Mouse (Mus musculus) limb, embryonic 10.5 days (tissue): Measurements from ENCODE around the gene Cckbr. TPM values are rescaled to one million over a fixed set of nuclear protein-coding genes. Genes with fewer than 3 reads are reported as not detected.
A peak's percentile ranks its signal among the peaks of the same experiment; 100 is the strongest.

ENCODE experiments used
- DNase-seq: peaks from one replicate; pipeline ENCODE4 v3.0.0-alpha.2; 2017; ENCODE audit warnings: low spot score
- H3K27ac ChIP-seq: fragments of 300-500 bp; sonication (generic); 2 replicates; pipeline ENCODE4 v1.5.1; 2016; ENCODE audit warnings: mild to moderate bottlenecking
- H3K27me3 ChIP-seq: fragments of 300-500 bp; sonication (generic); 2 replicates; pipeline ENCODE4 v1.6.1; 2016; ENCODE audit warnings: low read depth, mild to moderate bottlenecking; ENCODE audit not compliant: poor library complexity, severe bottlenecking
- H3K36me3 ChIP-seq: fragments of 300-500 bp; sonication (generic); 2 replicates; pipeline ENCODE4 v1.6.1; 2016; ENCODE audit warnings: mild to moderate bottlenecking, moderate library complexity
- H3K4me1 ChIP-seq: fragments of 300-500 bp; sonication (generic); 2 replicates; pipeline ENCODE4 v1.6.1; 2016
- H3K4me3 ChIP-seq: fragments of 300-500 bp; sonication (generic); 2 replicates; pipeline ENCODE4 v1.5.1; 2016; ENCODE audit warnings: mild to moderate bottlenecking, moderate library complexity
- H3K9me3 ChIP-seq: fragments of 300-500 bp; sonication (generic); replicated peaks from 2 replicates; pipeline ENCODE4 v1.6.1; 2016; ENCODE audit warnings: mild to moderate bottlenecking
- WGBS: fragments of 180-500 bp; shearing (Covaris S2); methylation state at CpG from one replicate; pipeline ENCODE4 v1.1.7; 2016; 5-methylcytosine and 5-hydroxymethylcytosine counted together
- polyA plus RNA-seq: library from polyadenylated mRNA; unstranded; fragments of >200 nt; fragmentation: Nextera tagmentation; extraction: Ambion mirVana; gene quantifications from 2 replicates; pipeline ENCODE4 v1.2.1, GENCODE M21; 2016

The Cckbr gene
- 0.05 TPM in 2 replicates for polyA plus RNA-seq

- 1% methylated on average over 31 of the region's 31 CpGs for WGBS
- Histone ChIP-seq H3K4me3 (peak within 1 kb of the TSS; percentile 50), H3K27ac (no peak within 1 kb of the TSS; the same call in 1 of the 2 replicates), H3K36me3 (no peaks in the 10 kb centered on the region), H3K9me3 (no peaks in the 10 kb centered on the region), H3K27me3 (peaks cover 56% of the 10 kb centered on the region), H3K4me1 (peaks cover 11% of the 10 kb centered on the region; the same call in 1 of the 2 replicates)
- peak; percentile 51 for DNase-seq
Observed at GRCm38 (mm10) chr7:105425424-105426043, at the start of gene Cckbr. Gene Cckbr, plus strand, starts transcription at chr7:105425731.

GRCm38 (mm10) chr7:105380329-105380728 is 45.2 kb upstream of the Cckbr start:
- Histone ChIP-seq H3K9me3 (no peaks in the 10 kb centered on the region), H3K4me1 (no peaks in the 10 kb centered on the region), H3K36me3 (peaks cover 87% of the 10 kb centered on the region), H3K27ac (no peak overlapping the region), H3K27me3 (no peaks in the 10 kb centered on the region), H3K4me3 (no peak overlapping the region)
- WGBS: 97% methylated on average over 3 of the region's 3 CpGs
- no peak for DNase-seq

GRCm38 (mm10) chr7:105387696-105388095 is 37.8 kb upstream of the Cckbr start:
- no peaks in the 10 kb centered on the region for H3K9me3 ChIP-seq
- peaks cover 83% of the 10 kb centered on the region for H3K36me3 ChIP-seq
- H3K27me3 ChIP-seq: no peaks in the 10 kb centered on the region
- DNase-seq: no peak
- H3K27ac ChIP-seq: no peak overlapping the region
- 99% methylated on average over 2 of the region's 2 CpGs for WGBS
- no peaks in the 10 kb centered on the region for H3K4me1 ChIP-seq
- no peak overlapping the region for H3K4me3 ChIP-seq

- H3K27ac ChIP-seq: no peak overlapping the region
- H3K27me3 ChIP-seq: no peaks in the 10 kb centered on the region
- no peak for DNase-seq
- H3K4me3 ChIP-seq: no peak overlapping the region
- peaks cover 64% of the 10 kb centered on the region for H3K36me3 ChIP-seq
- no peaks in the 10 kb centered on the region for H3K9me3 ChIP-seq
- WGBS: 94% methylated on average over 2 of the region's 2 CpGs
- H3K4me1 ChIP-seq: no peaks in the 10 kb centered on the region
Observed at GRCm38 (mm10) chr7:105390236-105390635, 35.3 kb upstream of the Cckbr start.

- no peak for DNase-seq
- Histone ChIP-seq H3K9me3 (no peaks in the 10 kb centered on the region), H3K4me1 (no peaks in the 10 kb centered on the region), H3K27ac (no peak overlapping the region), H3K27me3 (no peaks in the 10 kb centered on the region), H3K4me3 (no peak overlapping the region), H3K36me3 (peaks cover 27% of the 10 kb centered on the region)
- 89% methylated on average over 1 of the region's 1 CpGs for WGBS
Observed at GRCm38 (mm10) chr7:105394606-105395005, 30.9 kb upstream of the Cckbr start.

GRCm38 (mm10) chr7:105395131-105395820 is 30.3 kb upstream of the Cckbr start:
- H3K9me3 ChIP-seq: no peaks in the 10 kb centered on the region
- H3K27me3 ChIP-seq: no peaks in the 10 kb centered on the region
- no peak overlapping the region for H3K4me3 ChIP-seq
- H3K4me1 ChIP-seq: no peaks in the 10 kb centered on the region
- DNase-seq: no peak
- peaks cover 20% of the 10 kb centered on the region; the same call in 1 of the 2 replicates for H3K36me3 ChIP-seq
- no peak overlapping the region for H3K27ac ChIP-seq

GRCm38 (mm10) chr7:105396126-105396525 is 29.4 kb upstream of the Cckbr start:
- Histone ChIP-seq H3K4me1 (0 out of 2 replicates have a peak, but pooled peaks cover 6% of the 10 kb centered on the region), H3K9me3 (no peaks in the 10 kb centered on the region), H3K27me3 (no peaks in the 10 kb centered on the region), H3K27ac (no peak overlapping the region), H3K4me3 (no peak overlapping the region), H3K36me3 (peaks cover 20% of the 10 kb centered on the region; the same call in 1 of the 2 replicates)
- no peak for DNase-seq

- WGBS: 2% methylated on average over 25 of the region's 25 CpGs
- H3K9me3 ChIP-seq: no peaks in the 10 kb centered on the region
- peak overlapping the region; percentile 91 for H3K27ac ChIP-seq
- DNase-seq: no peak
- H3K36me3 ChIP-seq: peaks cover 10% of the 10 kb centered on the region; the same call in 1 of the 2 replicates
- H3K27me3 ChIP-seq: no peaks in the 10 kb centered on the region
- H3K4me1 ChIP-seq: 0 out of 2 replicates have a peak, but pooled peaks cover 6% of the 10 kb centered on the region
- H3K4me3 ChIP-seq: peak overlapping the region; percentile 93
Observed at GRCm38 (mm10) chr7:105399058-105399934, 26.2 kb upstream of the Cckbr start.

GRCm38 (mm10) chr7:105399935-105400624 is 25.5 kb upstream of the Cckbr start, which contains the start of gene Fam160a2:
Gene Fam160a2, minus strand, starts transcription at chr7:105400054.
- Histone ChIP-seq H3K27me3 (no peaks in the 10 kb centered on the region), H3K4me3 (peak within 1 kb of the TSS; percentile 93), H3K4me1 (0 out of 2 replicates have a peak, but pooled peaks cover 6% of the 10 kb centered on the region), H3K9me3 (no peaks in the 10 kb centered on the region), H3K27ac (peak within 1 kb of the TSS; percentile 91), H3K36me3 (peaks cover 6% of the 10 kb centered on the region; the same call in 1 of the 2 replicates)
- under 1% methylated on average over 55 of the region's 55 CpGs for WGBS
- DNase-seq: peak; percentile 97

GRCm38 (mm10) chr7:105404268-105404667 is 21.3 kb upstream of the Cckbr start, which contains the start of gene Cnga4:
Gene Cnga4, plus strand, starts transcription at chr7:105404568.
- no peaks in the 10 kb centered on the region for H3K36me3 ChIP-seq
- WGBS: 64% methylated on average over 5 of the region's 5 CpGs
- DNase-seq: no peak
- H3K9me3 ChIP-seq: no peaks in the 10 kb centered on the region
- H3K4me1 ChIP-seq: 0 out of 2 replicates have a peak, but pooled peaks cover 6% of the 10 kb centered on the region
- no peak within 1 kb of the TSS for H3K27ac ChIP-seq
- H3K4me3 ChIP-seq: no peak within 1 kb of the TSS
- H3K27me3 ChIP-seq: no peaks in the 10 kb centered on the region

- Histone ChIP-seq H3K27ac (no peak overlapping the region), H3K36me3 (no peaks in the 10 kb centered on the region), H3K9me3 (no peaks in the 10 kb centered on the region), H3K4me3 (no peak overlapping the region), H3K27me3 (no peaks in the 10 kb centered on the region), H3K4me1 (no peaks in the 10 kb centered on the region)
- 84% methylated on average over 1 of the region's 1 CpGs for WGBS
- no peak for DNase-seq
Observed at GRCm38 (mm10) chr7:105406322-105406721, 19.2 kb upstream of the Cckbr start.
